Mouse (Mus musculus) kidney, embryonic 15.5 days (tissue): Measurements from ENCODE around the gene Kdm4a. TPM values are rescaled to one million over a fixed set of nuclear protein-coding genes. Genes with fewer than 3 reads are reported as not detected.

Experiments used
- ATAC-seq: fragments of 200-750 bp; cut with Nextera tagmentation; replicated peaks from 2 replicates; pipeline ENCODE4 v1.8.0; 2017; ENCODE audit warnings: moderate TSS enrichment; ENCODE audit not compliant: low FRiP score
- H3K27ac ChIP-seq: fragments of 300-500 bp; sonication (generic); 2 replicates; pipeline ENCODE4 v1.5.1; 2015; ENCODE audit warnings: mild to moderate bottlenecking, inconsistent platforms
- H3K27me3 ChIP-seq: fragments of 300-500 bp; sonication (generic); 2 replicates; pipeline ENCODE4 v1.6.1; 2015; ENCODE audit warnings: inconsistent platforms
- H3K36me3 ChIP-seq: fragments of 300-500 bp; sonication (generic); 2 replicates; pipeline ENCODE4 v1.6.1; 2015; ENCODE audit warnings: inconsistent platforms
- H3K4me1 ChIP-seq: fragments of 300-500 bp; sonication (generic); 2 replicates; pipeline ENCODE4 v1.6.1; 2015; ENCODE audit warnings: inconsistent platforms
- H3K4me2 ChIP-seq: fragments of 300-500 bp; sonication (generic); 2 replicates; pipeline ENCODE4 v1.6.1; 2015; ENCODE audit warnings: moderate library complexity, mild to moderate bottlenecking, inconsistent platforms
- H3K4me3 ChIP-seq: fragments of 300-500 bp; sonication (generic); replicated peaks from 2 replicates; pipeline ENCODE4 v1.5.1; 2015; ENCODE audit warnings: mild to moderate bottlenecking, inconsistent platforms
- H3K9ac ChIP-seq: fragments of 300-500 bp; sonication (generic); 2 replicates; pipeline ENCODE4 v1.6.1; 2015; ENCODE audit warnings: mild to moderate bottlenecking, inconsistent platforms
- H3K9me3 ChIP-seq: fragments of 300-500 bp; sonication (generic); replicated peaks from 2 replicates; pipeline ENCODE4 v1.6.1; 2016; ENCODE audit warnings: inconsistent platforms
- WGBS: fragments of 180-500 bp; shearing (Covaris S2); methylation state at CpG from one replicate; pipeline ENCODE4 v1.1.7; 2015; ENCODE audit warnings: mixed read lengths; 5-methylcytosine and 5-hydroxymethylcytosine counted together
- polyA plus RNA-seq: library from polyadenylated mRNA; unstranded; fragments of >200 nt; fragmentation: Nextera tagmentation; extraction: Ambion mirVana; gene quantifications from 2 replicates; pipeline ENCODE4 v1.2.1, GENCODE M21; 2015

Kdm4a gene
- polyA plus RNA-seq, 1 experiment from 2014 or later = 39.5 TPM

- Histone ChIP-seq H3K36me3 (peaks cover 100% of the 10 kb centered on the region), H3K4me2 (no peak overlapping the region), H3K27ac (no peak overlapping the region), H3K4me3 (no peak overlapping the region), H3K27me3 (no peaks in the 10 kb centered on the region), H3K9me3 (no peaks in the 10 kb centered on the region), H3K4me1 (no peaks in the 10 kb centered on the region), H3K9ac (no peak overlapping the region)
- ATAC-seq = no peak
- 93% methylated on average over 7 of the region's 7 CpGs for WGBS
Observed at GRCm38 (mm10) chr4:118150804-118151203, 29.0 kb downstream of the Kdm4a start.

DNA sequence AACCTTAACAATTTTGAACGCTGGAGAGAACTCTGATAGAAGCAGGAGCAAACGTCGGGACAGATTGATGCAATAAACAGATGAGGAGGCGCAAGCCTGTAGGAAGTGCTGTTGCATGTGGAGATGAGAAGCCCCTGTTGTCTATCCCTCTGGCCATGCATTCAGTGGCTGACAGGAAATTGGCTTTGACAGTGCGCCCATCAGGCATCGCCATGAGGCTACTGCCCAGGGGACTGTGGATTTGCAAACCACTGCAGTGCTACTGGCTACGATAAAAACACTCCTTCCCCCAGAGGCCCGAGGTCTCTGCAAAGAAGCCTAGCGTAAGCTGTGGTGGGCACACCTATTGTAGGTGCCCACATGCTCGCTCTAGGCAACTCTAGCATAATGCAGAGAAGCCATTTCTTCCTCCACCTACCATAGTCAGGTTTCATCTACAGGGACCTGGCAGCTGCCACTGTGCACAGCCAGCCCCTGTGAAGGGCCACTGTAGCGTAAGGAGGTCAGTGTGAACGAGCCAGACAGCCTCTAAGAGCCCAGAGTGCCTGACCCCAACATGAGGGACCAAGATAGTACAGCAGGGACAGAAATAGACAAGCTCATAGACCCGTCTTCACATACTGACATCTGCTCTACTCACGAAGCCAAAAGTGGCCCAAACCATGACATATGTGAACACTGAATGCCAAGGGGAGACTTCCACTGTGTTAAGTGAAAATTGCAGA, 29.7 kb downstream of the Kdm4a start:
- peaks cover 100% of the 10 kb centered on the region for H3K36me3 ChIP-seq
- H3K27me3 ChIP-seq = no peaks in the 10 kb centered on the region
- H3K4me1 ChIP-seq = no peaks in the 10 kb centered on the region
- no peak overlapping the region for H3K27ac ChIP-seq
- no peaks in the 10 kb centered on the region for H3K9me3 ChIP-seq
- H3K4me2 ChIP-seq = no peak overlapping the region
- no peak overlapping the region for H3K4me3 ChIP-seq
- no peak overlapping the region for H3K9ac ChIP-seq
- 83% methylated on average over 14 of the region's 14 CpGs for WGBS
- ATAC-seq = no peak

DNA sequence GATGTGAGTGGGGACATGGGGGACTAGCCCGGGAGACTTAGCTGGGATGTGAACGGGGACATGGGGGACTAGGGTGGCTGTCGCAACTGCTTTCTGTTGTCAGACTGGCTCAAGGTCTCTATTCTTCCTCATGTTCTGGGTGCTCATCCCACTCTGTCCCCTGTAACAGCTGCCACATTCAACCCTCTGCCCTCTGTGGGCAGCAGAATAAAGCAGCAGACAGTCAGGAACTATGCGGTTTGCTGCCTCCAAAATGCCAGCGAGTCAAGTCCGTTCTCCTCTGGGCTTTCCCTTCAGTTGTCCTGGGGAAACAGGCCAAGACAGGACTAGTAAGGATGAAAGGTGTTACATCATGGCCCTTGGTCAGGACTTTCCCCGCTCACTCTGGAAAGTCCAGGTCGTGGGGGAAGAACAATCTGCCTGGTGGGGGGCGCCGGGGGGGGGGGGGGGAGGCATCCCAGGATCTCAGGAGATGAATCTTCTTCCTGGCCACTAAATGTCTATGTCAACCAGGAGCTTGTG, 30.7 kb downstream of the Kdm4a start:
- H3K9ac ChIP-seq = no peak overlapping the region
- no peak for ATAC-seq
- no peaks in the 10 kb centered on the region for H3K9me3 ChIP-seq
- H3K27ac ChIP-seq = no peak overlapping the region
- peaks cover 100% of the 10 kb centered on the region for H3K36me3 ChIP-seq
- no peak overlapping the region for H3K4me2 ChIP-seq
- H3K27me3 ChIP-seq = no peaks in the 10 kb centered on the region
- WGBS = 92% methylated on average over 10 of the region's 10 CpGs
- H3K4me1 ChIP-seq = no peaks in the 10 kb centered on the region
- no peak overlapping the region for H3K4me3 ChIP-seq

GRCm38 (mm10) chr4:118148317-118148687, 31.5 kb downstream of the Kdm4a start:
- H3K9me3 ChIP-seq = no peaks in the 10 kb centered on the region
- no peaks in the 10 kb centered on the region for H3K27me3 ChIP-seq
- no peak overlapping the region for H3K9ac ChIP-seq
- H3K4me2 ChIP-seq = no peak overlapping the region
- H3K36me3 ChIP-seq = peaks cover 100% of the 10 kb centered on the region
- H3K27ac ChIP-seq = no peak overlapping the region
- no peak overlapping the region for H3K4me3 ChIP-seq
- no peaks in the 10 kb centered on the region for H3K4me1 ChIP-seq
- no peak for ATAC-seq
- 78% methylated on average over 10 of the region's 10 CpGs for WGBS

DNA sequence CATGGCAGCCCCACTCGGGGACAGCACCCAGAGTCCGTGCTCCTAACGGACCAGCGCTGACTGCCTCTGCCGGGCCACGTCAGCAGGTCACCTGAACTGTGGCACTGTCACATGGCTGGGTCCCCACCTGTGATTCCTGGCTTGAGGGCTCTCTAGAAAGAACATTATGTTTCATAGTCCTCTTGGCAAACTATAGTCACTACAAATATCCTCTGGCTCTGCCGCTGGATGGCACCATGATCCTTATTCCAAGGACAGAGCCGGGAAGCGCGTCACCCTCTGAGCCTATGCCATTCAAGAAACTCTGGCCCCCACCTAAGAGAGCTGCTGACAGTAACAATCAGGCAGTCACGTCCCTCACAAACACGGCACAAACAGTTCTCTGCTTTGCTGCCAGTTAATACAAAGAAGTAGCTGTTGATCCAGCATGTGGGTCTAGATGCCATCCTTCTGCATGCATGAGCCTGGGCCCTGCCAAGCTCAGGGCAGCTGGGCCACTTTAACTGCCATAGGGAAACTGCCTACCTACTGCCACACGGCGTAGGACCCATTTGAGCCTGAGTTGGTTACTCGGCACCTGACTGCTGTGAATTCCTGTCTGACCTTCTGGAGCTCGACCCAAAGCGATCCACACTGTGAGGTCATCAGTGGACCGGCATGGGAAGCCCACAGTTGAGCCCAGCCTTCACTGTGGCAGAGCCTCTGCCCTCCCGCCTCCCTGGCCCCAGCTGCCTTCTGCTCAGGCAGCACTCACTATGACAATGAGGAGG, 32.1 kb downstream of the Kdm4a start:
- 92% methylated on average over 19 of the region's 19 CpGs for WGBS
- no peaks in the 10 kb centered on the region for H3K4me1 ChIP-seq
- peaks cover 100% of the 10 kb centered on the region for H3K36me3 ChIP-seq
- H3K9ac ChIP-seq = no peak overlapping the region
- H3K4me2 ChIP-seq = no peak overlapping the region
- H3K27me3 ChIP-seq = no peaks in the 10 kb centered on the region
- H3K27ac ChIP-seq = no peak overlapping the region
- ATAC-seq = no peak
- no peaks in the 10 kb centered on the region for H3K9me3 ChIP-seq
- no peak overlapping the region for H3K4me3 ChIP-seq

- no peaks in the 10 kb centered on the region for H3K4me1 ChIP-seq
- no peak overlapping the region for H3K27ac ChIP-seq
- H3K4me3 ChIP-seq = no peak overlapping the region
- H3K36me3 ChIP-seq = peaks cover 100% of the 10 kb centered on the region
- WGBS = 90% methylated on average over 10 of the region's 10 CpGs
- no peak for ATAC-seq
- no peaks in the 10 kb centered on the region for H3K9me3 ChIP-seq
- H3K27me3 ChIP-seq = no peaks in the 10 kb centered on the region
- no peak overlapping the region for H3K4me2 ChIP-seq
- no peak overlapping the region for H3K9ac ChIP-seq
Observed at GRCm38 (mm10) chr4:118147090-118147489, 32.8 kb downstream of the Kdm4a start.

DNA sequence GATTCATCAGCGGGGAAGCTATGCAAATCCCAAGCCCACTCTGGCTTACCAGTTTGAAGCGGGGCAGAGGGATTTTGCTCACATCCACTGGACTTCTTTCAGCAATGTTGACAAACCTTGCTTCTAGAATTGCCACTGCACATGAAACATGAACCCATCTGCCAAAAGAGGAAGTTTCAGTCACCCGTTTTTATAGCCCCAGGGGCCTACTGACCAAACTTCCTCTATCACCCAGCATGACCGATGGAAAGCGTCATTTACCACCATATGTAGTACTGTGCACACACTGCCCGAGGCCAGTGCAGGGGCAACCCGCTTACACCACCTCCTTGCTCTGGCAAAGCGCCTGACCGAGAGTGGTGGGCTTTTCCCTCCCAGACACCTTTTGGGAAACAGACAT, 35.5 kb downstream of the Kdm4a start:
- no peaks in the 10 kb centered on the region for H3K9me3 ChIP-seq
- H3K36me3 ChIP-seq = peaks cover 98% of the 10 kb centered on the region
- H3K27ac ChIP-seq = no peak overlapping the region
- H3K4me2 ChIP-seq = no peak overlapping the region
- 66% methylated on average over 9 of the region's 9 CpGs for WGBS
- H3K4me1 ChIP-seq = no peaks in the 10 kb centered on the region
- H3K27me3 ChIP-seq = no peaks in the 10 kb centered on the region
- no peak for ATAC-seq
- no peak overlapping the region for H3K9ac ChIP-seq
- no peak overlapping the region for H3K4me3 ChIP-seq

GRCm38 (mm10) chr4:118143679-118144078, 36.2 kb downstream of the Kdm4a start:
- Histone ChIP-seq H3K4me2 (no peak overlapping the region), H3K27me3 (no peaks in the 10 kb centered on the region), H3K36me3 (peaks cover 98% of the 10 kb centered on the region), H3K9me3 (no peaks in the 10 kb centered on the region), H3K27ac (0 out of 2 replicates have a peak overlapping the region, but pooled peaks have one; percentile 15), H3K4me3 (no peak overlapping the region), H3K9ac (no peak overlapping the region), H3K4me1 (no peaks in the 10 kb centered on the region)
- 87% methylated on average over 7 of the region's 7 CpGs for WGBS
- ATAC-seq = 0 out of 2 replicates have a peak, but pooled peaks have one; percentile 23

GRCm38 (mm10) chr4:118141511-118141910, 38.3 kb downstream of the Kdm4a start:
- Histone ChIP-seq H3K4me2 (no peak overlapping the region), H3K27me3 (no peaks in the 10 kb centered on the region), H3K9ac (no peak overlapping the region), H3K27ac (no peak overlapping the region), H3K9me3 (no peaks in the 10 kb centered on the region), H3K4me1 (no peaks in the 10 kb centered on the region), H3K4me3 (no peak overlapping the region), H3K36me3 (peaks cover 98% of the 10 kb centered on the region)
- no peak for ATAC-seq
- 90% methylated on average over 5 of the region's 5 CpGs for WGBS

- H3K4me2 ChIP-seq = no peak overlapping the region
- H3K9ac ChIP-seq = no peak overlapping the region
- ATAC-seq = no peak
- 54% methylated on average over 5 of the region's 5 CpGs for WGBS
- H3K9me3 ChIP-seq = no peaks in the 10 kb centered on the region
- H3K4me3 ChIP-seq = no peak overlapping the region
- no peaks in the 10 kb centered on the region for H3K27me3 ChIP-seq
- peaks cover 78% of the 10 kb centered on the region for H3K36me3 ChIP-seq
- no peak overlapping the region for H3K27ac ChIP-seq
- peaks cover 7% of the 10 kb centered on the region for H3K4me1 ChIP-seq
Observed at GRCm38 (mm10) chr4:118138891-118139290, 41.0 kb downstream of the Kdm4a start.

GRCm38 (mm10) chr4:118137857-118138256, 42.0 kb downstream of the Kdm4a start:
- no peak overlapping the region for H3K4me2 ChIP-seq
- peaks cover 18% of the 10 kb centered on the region for H3K4me1 ChIP-seq
- no peak for ATAC-seq
- no peaks in the 10 kb centered on the region for H3K27me3 ChIP-seq
- H3K4me3 ChIP-seq = no peak overlapping the region
- H3K36me3 ChIP-seq = peaks cover 67% of the 10 kb centered on the region
- no peak overlapping the region for H3K27ac ChIP-seq
- 87% methylated on average over 16 of the region's 16 CpGs for WGBS
- no peaks in the 10 kb centered on the region for H3K9me3 ChIP-seq
- H3K9ac ChIP-seq = no peak overlapping the region

- Histone ChIP-seq H3K9me3 (no peaks in the 10 kb centered on the region), H3K4me2 (no peak overlapping the region), H3K9ac (no peak overlapping the region), H3K36me3 (peaks cover 62% of the 10 kb centered on the region), H3K4me3 (no peak overlapping the region), H3K4me1 (peaks cover 18% of the 10 kb centered on the region), H3K27ac (no peak overlapping the region), H3K27me3 (no peaks in the 10 kb centered on the region)
- no peak for ATAC-seq
- 95% methylated on average over 10 of the region's 10 CpGs for WGBS
Observed at GRCm38 (mm10) chr4:118137311-118137710, 42.5 kb downstream of the Kdm4a start.
